Mouse (Mus musculus): ENCODE measurements around the gene H2al1i. TPM values are rescaled to one million over a fixed set of nuclear protein-coding genes. Genes with fewer than 3 reads are reported as not detected.

H2al1i gene
- polyA plus RNA-seq (2017; shearing (Covaris generic)), result not detected

GRCm38 (mm10) chrX:11324359-11324758 lies at the start of gene H2al1i:
Gene H2al1i, plus strand, starts transcription at chrX:11324659.

DNA sequence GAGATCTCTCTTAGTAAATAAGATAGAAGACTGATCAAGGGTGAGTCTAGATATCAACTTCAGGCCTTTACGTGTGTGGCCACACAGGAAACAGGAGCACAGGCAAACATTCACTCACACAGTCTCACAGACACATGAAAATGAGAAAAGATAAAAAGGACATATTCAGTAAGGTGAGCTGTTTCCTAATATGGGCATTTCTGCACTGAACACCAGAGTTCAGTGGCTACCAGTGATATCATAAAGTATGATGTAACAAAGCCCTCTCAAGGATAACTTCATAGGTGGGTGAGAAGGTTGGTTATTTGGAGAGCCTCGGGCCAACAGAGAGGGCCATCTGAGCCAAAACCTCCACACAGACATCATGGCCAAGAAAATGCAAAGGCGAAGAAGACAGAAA lies 25.5 kb upstream of the H2al1i start, which contains the start of gene H2al1a:
TSS of gene H2al1a (plus strand) at position 301 of the 400 bp plus-strand sequence.

GRCm38 (mm10) chrX:11302132-11302531 lies 22.3 kb upstream of the H2al1i start, which contains the start of gene H2al1b:
Gene H2al1b, plus strand, starts transcription at chrX:11302432.

GRCm38 (mm10) chrX:11305355-11305754 lies 19.1 kb upstream of the H2al1i start, which contains the start of gene H2al1c:
Gene H2al1c, plus strand, starts transcription at chrX:11305655.

DNA sequence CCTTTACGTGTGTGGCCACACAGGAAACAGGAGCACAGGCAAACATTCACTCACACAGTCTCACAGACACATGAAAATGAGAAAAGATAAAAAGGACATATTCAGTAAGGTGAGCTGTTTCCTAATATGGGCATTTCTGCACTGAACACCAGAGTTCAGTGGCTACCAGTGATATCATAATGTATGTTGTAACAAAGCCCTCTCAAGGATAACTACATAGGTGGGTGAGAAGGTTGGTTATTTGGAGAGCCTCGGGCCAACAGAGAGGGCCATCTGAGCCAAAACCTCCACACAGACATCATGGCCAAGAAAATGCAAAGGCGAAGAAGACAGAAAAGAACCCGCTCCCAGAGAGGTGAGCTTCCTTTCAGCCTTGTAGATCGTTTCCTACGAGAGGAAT lies 15.9 kb upstream of the H2al1i start, which contains the start of gene H2al1d:
TSS of gene H2al1d (plus strand) at position 301 of the 400 bp plus-strand sequence.

GRCm38 (mm10) chrX:11311634-11312033 lies 12.8 kb upstream of the H2al1i start, which contains the start of gene H2al1e:
Gene H2al1e, plus strand, starts transcription at chrX:11311934.

DNA sequence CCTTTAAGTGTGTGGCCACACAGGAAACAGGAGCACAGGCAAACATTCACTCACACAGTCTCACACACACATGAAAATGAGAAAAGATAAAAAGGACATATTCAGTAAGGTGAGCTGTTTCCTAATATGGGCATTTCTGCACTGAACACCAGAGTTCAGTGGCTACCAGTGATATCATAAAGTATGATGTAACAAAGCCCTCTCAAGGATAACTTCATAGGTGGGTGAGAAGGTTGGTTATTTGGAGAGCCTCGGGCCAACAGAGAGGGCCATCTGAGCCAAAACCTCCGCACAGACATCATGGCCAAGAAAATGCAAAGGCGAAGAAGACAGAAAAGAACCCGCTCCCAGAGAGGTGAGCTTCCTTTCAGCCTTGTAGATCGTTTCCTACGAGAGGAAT lies 9.6 kb upstream of the H2al1i start, which contains the start of gene H2al1f:
TSS of gene H2al1f (plus strand) at position 301 of the 400 bp plus-strand sequence.

GRCm38 (mm10) chrX:11317956-11318355 lies 6.5 kb upstream of the H2al1i start, which contains the start of gene H2al1g:
Gene H2al1g, plus strand, starts transcription at chrX:11318256.

GRCm38 (mm10) chrX:11321192-11321591 lies 3.3 kb upstream of the H2al1i start, which contains the start of gene H2al1h:
Gene H2al1h, plus strand, starts transcription at chrX:11321492.

GRCm38 (mm10) chrX:11327522-11327921 lies 3.1 kb downstream of the H2al1i start, which contains the start of gene H2al1j:
Gene H2al1j, plus strand, starts transcription at chrX:11327822.

Other genes with a start within 250 kb of the H2al1i start
- gene H2al1a, start 25.4 kb upstream of the H2al1i start, polyA plus RNA-seq (2017; shearing (Covaris generic)), result not detected
- not detected for gene H2al1b, start 22.2 kb upstream of the H2al1i start, polyA plus RNA-seq (2017; shearing (Covaris generic))
- not detected for gene H2al1c, start 19.0 kb upstream of the H2al1i start, polyA plus RNA-seq (2017; shearing (Covaris generic))
- gene H2al1d, start 15.8 kb upstream of the H2al1i start, polyA plus RNA-seq (2017; shearing (Covaris generic)), result not detected
- under 1 TPM in 1 of 2 experiments, not detected in 1; 0.37 TPM for gene H2al1e, start 12.7 kb upstream of the H2al1i start, polyA plus RNA-seq (2017; shearing (Covaris generic))
- gene H2al1f, start 9.5 kb upstream of the H2al1i start, polyA plus RNA-seq (2017; shearing (Covaris generic)), result not detected
- gene H2al1g, start 6.4 kb upstream of the H2al1i start, polyA plus RNA-seq (2017; shearing (Covaris generic)), result not detected
- not detected for gene H2al1h, start 3.2 kb upstream of the H2al1i start, polyA plus RNA-seq (2017; shearing (Covaris generic))
- not detected for gene H2al1j, start 3.2 kb downstream of the H2al1i start, polyA plus RNA-seq (2017; shearing (Covaris generic))